Mouse (Mus musculus): ENCODE measurements around the gene Slc9a8. TPM values are rescaled to one million over a fixed set of nuclear protein-coding genes. Genes with fewer than 3 reads are reported as not detected.

The Slc9a8 gene
- total RNA-seq, 2 experiments from 2014 or later: 38.0 to 49.0 TPM

- ATAC-seq (replicated peaks; ENCODE audit: low FRiP score, poor library complexity, severe bottlenecking): no peak
Observed at GRCm38 (mm10) chr2:167476762-167477161, 55.2 kb downstream of the Slc9a8 start.

DNA sequence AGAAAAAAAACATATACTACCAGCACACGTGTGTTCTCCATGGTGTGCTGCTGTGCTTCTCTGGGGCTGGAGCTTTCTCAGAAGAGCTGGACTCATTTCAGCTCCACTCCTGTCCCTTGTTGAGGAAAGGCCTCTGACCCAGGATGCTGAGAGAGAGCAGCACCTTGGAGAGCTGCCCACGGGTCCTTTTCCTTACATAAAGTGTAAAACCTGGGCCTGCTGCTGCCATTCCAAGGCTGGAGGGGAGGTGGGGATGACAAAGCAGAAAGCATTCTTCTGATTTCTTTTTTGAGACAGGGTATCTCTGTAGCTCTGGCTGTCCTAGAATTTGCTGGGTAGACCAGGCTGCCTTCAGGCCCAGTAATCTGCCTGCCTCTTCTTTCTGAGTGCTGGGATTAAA lies 56.6 kb downstream of the Slc9a8 start:
- ATAC-seq (replicated peaks; ENCODE audit: low FRiP score, poor library complexity, severe bottlenecking): no peak

- ATAC-seq (replicated peaks; ENCODE audit: low FRiP score, poor library complexity, severe bottlenecking): no peak
Observed at GRCm38 (mm10) chr2:167479501-167479900, 58.0 kb downstream of the Slc9a8 start.

DNA sequence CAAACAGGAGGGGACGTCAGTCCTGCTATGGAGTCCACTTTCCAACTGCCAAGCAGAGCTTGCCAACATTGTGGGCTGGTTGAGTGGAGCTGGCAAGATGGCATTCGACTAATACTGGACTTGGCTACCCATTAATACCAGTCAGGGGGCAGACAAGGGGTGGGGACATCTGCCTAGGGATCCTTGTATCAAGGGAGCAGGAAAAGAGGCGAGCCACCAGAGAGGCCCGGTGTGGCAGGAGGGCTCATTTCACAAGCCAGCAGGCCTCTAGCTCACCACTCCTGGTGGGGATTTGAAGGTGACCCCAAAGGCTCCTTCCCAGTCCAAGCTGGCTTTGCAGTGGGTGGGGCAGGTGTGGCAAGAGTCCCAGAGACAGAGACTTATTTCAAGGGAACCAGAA lies 61.2 kb downstream of the Slc9a8 start:
- ATAC-seq (replicated peaks; ENCODE audit: low FRiP score, poor library complexity, severe bottlenecking): no peak

DNA sequence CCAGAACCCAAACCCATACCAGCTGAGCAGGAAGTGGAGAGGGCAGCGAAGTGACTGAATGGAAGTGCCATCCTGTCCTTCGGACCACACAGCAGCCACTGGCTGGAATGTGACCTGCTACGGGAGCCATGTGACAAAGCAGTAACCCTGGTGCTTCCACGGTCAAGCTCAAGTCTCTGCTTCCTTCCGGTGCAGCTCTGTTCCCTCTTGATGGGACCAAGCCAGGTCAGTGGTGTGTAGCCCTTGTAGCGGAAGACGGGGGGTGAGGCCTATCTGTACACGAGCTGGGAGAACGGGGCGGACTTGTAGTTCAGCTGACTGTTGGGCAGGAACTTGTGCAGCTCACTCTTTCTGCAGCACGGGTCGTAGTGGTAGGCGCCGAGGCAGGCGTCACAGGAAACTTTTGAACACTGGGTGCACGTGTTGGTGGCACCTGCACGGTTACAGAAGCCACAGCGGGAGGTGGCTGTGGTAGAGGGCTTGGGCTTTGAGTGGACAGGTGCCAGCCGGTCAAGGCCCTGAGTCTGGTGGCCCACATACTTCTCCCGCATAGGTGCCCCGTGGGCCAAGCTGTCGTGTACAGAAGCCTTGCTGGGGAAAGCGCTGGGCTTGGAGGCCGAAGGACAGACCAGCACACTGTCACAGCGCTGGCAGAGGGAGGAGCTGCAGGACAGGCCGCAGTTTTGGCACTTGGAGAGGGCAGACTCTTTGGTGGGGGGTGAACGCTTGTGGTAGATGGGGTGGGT lies 61.7 kb downstream of the Slc9a8 start:
- no peak for ATAC-seq (replicated peaks; ENCODE audit: low FRiP score, poor library complexity, severe bottlenecking)

GRCm38 (mm10) chr2:167483827-167484410 lies 62.4 kb downstream of the Slc9a8 start:
- ATAC-seq (replicated peaks; ENCODE audit: low FRiP score, poor library complexity, severe bottlenecking): no peak

GRCm38 (mm10) chr2:167484932-167485331 lies 63.4 kb downstream of the Slc9a8 start:
- no peak for ATAC-seq (replicated peaks; ENCODE audit: low FRiP score, poor library complexity, severe bottlenecking)

DNA sequence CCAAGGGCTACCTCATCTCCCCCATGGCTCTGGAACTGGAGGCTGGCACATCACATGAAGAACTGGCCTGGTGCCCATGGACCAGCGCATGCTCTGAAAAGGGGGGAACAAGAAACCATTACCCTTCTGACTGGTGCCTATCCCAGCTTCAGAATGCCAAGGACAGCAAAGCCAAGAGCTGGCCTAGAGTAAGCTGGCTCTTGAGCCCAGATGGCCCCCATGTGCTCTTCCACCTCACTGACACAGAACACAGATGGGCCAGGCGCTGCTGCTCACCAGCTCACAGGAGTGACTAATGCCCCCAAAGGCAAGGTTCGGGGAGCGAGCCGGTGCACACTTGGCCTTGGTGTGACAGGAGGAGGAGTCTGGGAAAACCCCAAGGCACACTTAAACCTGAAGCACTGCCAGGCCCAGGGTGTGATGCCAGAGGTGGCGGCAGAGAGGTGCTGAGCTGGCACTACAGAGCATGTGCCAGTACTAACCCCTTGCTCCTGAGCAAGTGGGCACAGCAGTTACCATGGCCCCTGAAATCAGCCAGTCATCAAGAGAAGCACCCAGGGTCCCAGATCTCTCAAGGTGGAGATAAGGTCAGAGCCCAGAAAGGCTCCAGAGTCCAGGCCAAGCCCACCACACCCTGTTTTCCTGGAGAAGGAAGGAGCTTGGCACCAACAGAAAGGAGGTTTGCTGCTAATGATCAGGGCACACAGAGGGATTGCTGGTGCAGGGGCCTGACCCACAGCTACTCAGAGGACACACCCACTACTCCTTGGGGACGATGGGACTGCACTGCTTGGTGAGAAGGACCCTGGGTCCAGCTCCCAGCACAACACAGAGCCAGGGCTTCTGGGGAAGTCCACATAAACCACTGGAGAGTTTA lies 64.2 kb downstream of the Slc9a8 start:
- ATAC-seq (replicated peaks; ENCODE audit: low FRiP score, poor library complexity, severe bottlenecking): no peak

DNA sequence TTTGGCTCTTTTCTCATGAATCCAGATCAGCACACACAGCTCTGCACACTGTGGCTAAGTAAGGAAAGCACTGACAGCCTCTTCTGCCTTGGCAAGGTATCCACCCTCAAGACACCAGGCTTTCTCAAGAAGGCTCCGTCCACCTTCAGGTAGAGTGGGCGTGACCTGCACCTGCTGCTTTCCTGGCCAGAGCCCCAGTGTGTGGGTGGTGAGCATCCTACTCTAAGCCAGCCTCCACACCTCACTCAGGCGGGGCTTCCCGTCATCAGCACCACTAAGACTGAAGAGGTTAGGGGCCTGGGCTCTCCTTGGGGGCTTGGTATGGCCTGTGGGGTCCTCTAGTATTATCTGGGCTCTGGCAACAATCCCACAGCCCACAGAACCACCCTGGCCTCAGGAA lies 65.1 kb downstream of the Slc9a8 start:
- ATAC-seq (replicated peaks; ENCODE audit: low FRiP score, poor library complexity, severe bottlenecking): no peak

DNA sequence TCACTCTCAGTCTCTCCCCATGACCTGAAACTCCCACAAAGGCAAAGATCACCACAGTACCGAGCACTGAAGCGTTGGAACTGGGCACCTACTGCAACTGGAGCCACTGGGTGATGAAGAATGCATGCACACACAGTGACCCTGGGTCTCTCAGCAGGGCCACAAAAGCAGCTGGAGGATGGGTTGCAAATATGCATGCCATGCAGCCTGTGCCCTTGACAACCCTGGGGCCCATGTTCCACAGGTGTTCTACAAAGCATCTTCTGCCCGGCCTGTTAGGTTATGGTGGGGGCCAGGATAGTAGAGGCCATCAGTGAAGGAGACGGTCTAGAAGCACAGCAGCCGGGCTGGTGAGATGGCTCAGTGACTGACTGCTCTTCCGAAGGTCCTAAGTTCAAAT lies 66.0 kb downstream of the Slc9a8 start:
- no peak for ATAC-seq (replicated peaks; ENCODE audit: low FRiP score, poor library complexity, severe bottlenecking)

DNA sequence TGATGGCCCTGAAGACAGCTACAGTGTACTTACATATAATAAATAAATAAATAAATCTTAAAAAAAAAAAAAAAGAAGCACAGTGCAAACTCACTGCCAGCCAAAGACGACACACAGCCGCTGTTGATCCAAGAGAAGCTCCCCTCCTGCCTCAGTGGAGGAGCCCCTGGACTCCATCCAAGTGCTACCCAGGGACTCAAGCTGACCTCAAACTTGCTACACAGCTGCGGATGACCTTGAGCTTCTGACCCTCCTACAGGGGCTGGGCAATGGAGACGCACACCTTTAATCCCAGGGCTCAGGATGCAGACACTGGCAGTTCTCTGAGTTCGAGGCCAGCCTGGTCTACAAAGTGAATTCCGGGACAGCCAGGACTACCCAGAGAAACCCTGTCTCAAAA lies 66.5 kb downstream of the Slc9a8 start:
- ATAC-seq (replicated peaks; ENCODE audit: low FRiP score, poor library complexity, severe bottlenecking): no peak

GRCm38 (mm10) chr2:167490813-167491525 lies 69.5 kb downstream of the Slc9a8 start:
- no peak for ATAC-seq (replicated peaks; ENCODE audit: low FRiP score, poor library complexity, severe bottlenecking)

- ATAC-seq (replicated peaks; ENCODE audit: low FRiP score, poor library complexity, severe bottlenecking): peak; percentile 70
Observed at GRCm38 (mm10) chr2:167491757-167492708, 70.5 kb downstream of the Slc9a8 start, which contains the start of gene Rnf114. Gene Rnf114, plus strand, starts transcription at chr2:167492645.

- peak; percentile 94 for ATAC-seq (replicated peaks; ENCODE audit: low FRiP score, poor library complexity, severe bottlenecking)
Observed at GRCm38 (mm10) chr2:167492713-167493636, 71.5 kb downstream of the Slc9a8 start, which contains the start of gene Spata2. Gene Spata2, minus strand, starts transcription at chr2:167492887.

- ATAC-seq (replicated peaks; ENCODE audit: low FRiP score, poor library complexity, severe bottlenecking): no peak
Observed at GRCm38 (mm10) chr2:167496437-167496836, 74.9 kb downstream of the Slc9a8 start.

DNA sequence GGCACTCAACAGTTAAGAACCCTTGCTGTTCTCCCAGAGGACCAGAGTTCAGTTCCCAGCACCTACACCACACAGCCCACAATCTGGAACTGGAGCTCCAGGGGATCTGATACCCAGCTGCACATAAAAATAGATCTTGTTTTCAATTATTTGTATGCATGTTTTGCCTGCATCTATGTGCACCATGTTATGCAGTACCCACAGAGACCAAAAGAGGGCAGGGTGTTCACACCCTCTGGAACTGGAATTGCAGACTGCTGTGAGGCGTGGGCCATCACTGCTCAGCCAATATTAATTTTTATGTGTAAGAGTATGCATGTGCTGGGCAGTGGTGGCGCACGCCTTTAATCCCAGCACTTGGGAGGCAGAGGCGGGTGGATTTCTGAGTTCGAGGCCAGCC lies 75.8 kb downstream of the Slc9a8 start:
- 0 out of 2 replicates have a peak, but pooled peaks have one; percentile 49 for ATAC-seq (replicated peaks; ENCODE audit: low FRiP score, poor library complexity, severe bottlenecking)

DNA sequence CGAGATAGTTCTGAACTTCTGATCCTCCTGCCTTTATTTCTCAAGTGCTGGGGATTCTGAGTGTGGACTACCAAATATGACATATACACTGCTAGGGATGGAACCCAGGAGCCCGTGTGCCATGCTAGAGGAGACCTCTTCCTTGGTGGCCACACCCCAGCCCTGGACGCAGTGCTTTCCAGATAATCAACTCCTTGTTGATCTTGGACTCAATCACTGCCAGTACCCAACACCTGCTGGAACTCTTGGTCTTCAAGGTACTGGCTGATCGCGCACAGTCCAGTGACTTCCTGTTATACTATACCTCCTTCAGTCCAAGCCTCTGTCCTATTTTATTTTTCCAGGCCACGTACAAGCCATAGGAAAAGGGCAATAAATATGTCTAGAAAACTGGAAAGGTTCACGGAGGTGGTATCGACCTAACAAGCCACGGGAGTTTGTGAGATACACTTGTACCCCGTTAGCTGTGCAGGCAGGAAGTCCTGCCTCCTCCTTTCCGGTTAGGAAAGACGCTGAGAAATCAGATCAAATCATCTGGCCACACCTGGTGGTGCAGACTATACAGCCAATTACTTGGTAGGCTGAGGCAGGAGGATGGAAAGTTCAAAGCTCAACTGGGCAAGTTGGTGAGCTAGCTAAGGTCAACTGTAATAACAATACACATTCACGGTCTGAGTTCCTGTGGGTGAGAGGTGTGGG lies 81.2 kb downstream of the Slc9a8 start:
- ATAC-seq (replicated peaks; ENCODE audit: low FRiP score, poor library complexity, severe bottlenecking): peak; percentile 75

All from erythroid progenitor cell, adult 5-6 weeks (primary cell).